Mouse (Mus musculus) small intestine, adult 2 months (tissue): ENCODE data around the gene Sdsl.

Experiments used
- CTCF ChIP-seq: fragments of 200-500 bp; IDR thresholded peaks from 2 replicates; pipeline ENCODE4 v1.5.1; 2012; ENCODE audit warnings: low read depth, mild to moderate bottlenecking, control low read depth, inconsistent platforms, low read length, moderate library complexity, mixed read lengths; ENCODE audit not compliant: insufficient replicate concordance, insufficient read length; ENCODE audit errors: extremely low read depth
- POLR2A ChIP-seq: fragments of 200-500 bp; IDR thresholded peaks from 2 replicates; pipeline ENCODE4 v1.6.1; 2012; ENCODE audit warnings: low read depth, mild to moderate bottlenecking, control low read depth, inconsistent platforms, low read length, moderate library complexity

DNA sequence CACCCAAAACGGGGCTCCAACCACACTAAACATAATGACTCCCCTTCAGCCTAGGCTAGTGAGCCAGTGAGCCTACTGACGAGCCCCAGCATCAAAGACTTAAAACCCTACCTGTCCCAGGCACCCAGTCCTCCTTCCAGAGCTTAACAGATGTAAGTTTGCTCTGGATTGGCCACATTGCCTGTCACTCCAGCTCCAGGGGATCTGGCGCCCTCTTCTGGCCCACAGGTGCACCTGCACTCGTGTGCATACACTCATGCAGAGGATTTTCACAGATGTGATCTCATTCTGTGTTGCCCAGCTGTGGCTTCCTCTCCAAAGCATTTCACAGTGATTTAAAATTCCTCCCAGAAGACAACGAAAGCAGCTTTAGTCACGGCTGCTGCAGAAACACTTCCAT lies 59.2 kb downstream of the Sdsl start:
- TF ChIP-seq CTCF (peak; percentile 12; the same call in 1 of the 2 replicates), POLR2A (no peak)
